In the genomic region with DNA sequence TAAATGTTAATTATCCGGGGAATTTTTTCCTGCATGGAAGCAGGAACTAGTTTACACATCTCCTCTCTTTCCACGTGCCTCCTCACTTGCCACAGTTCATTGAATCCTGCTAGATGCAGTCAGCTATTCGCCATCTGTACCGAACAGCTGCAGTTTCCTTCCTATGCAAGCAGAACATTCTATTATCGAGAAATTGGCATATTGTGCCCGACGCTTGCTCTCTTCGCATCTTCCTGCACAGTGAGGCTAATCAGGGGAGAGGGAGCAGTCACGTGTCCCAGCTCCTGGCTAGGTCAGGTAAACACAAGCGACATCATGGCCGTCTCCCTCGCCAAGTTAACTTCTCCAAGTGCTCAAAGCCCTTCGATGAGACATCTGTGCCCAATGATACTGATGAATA, we compare ENCODE assay signal across 11 mouse cellular contexts. TPM values are rescaled to one million over a fixed set of nuclear protein-coding genes. Genes with fewer than 3 reads are reported as not detected.
DNase-seq lines count a peak whose midpoint lies in the region; ATAC-seq lines count a peak whose summit lies in the region.
"Had no signal": no experiment of that assay in that cellular context is flagged by ENCODE, and none has a peak within 500 bp of the region (broad histone marks: within the 10 kb centered on the region; RNA-seq: fewer than 3 reads in every experiment).

No protein-coding gene starts in this region.

- peaks cover 33% of the 10 kb centered on the region for H3K9me3 ChIP-seq in megakaryocyte, embryonic 14.5 days
- H3K9me3 ChIP-seq: heart, embryonic 12.5 days had no signal

- DNase-seq in cerebellum, postnatal 10 days = peak; percentile 46 to 49
- no peak for DNase-seq in cerebellum, adult 11 months
- peak; percentile 85 for DNase-seq in layer of hippocampus, adult 9-11 months
- DNase-seq in right cerebral cortex, adult 2 months (ENCODE audit: low spot score in 2 of 2) = peak; percentile 33 to 40
- no peak for DNase-seq in embryo, embryonic 9.5 days (ENCODE audit: extremely low spot score)
- no peak for DNase-seq in embryo, embryonic 10.5 days (ENCODE audit: low spot score)
- DNase-seq: thymus, postnatal 25 days had no signal

- peaks cover 21% of the 10 kb centered on the region for H3K4me1 ChIP-seq in megakaryocyte, embryonic 14.5 days

- peaks cover 10% of the 10 kb centered on the region for H3K27me3 ChIP-seq in megakaryocyte, embryonic 14.5 days (replicated peaks)
- H3K27me3 ChIP-seq: heart, embryonic 12.5 days had no signal

- no peaks in the 10 kb centered on the region for H3K36me3 ChIP-seq in megakaryocyte, embryonic 14.5 days (replicated peaks; ENCODE audit: low read length)
- H3K36me3 ChIP-seq: heart, embryonic 12.5 days had no signal

- no peak for ATAC-seq in megakaryocyte, adult 5-6 weeks (ENCODE audit: poor library complexity, severe bottlenecking)

- peak overlapping the region; percentile 52 for H3K4me3 ChIP-seq in megakaryocyte, embryonic 14.5 days (replicated peaks)
- H3K4me3 ChIP-seq: heart, embryonic 12.5 days; myocyte had no signal

RNA-seq across cellular contexts. Expression of a gene that starts 31.0 kb away (rescaled TPM):
- 3.1 and 14.8 TPM in 2 replicates for polyA plus RNA-seq in megakaryocyte, embryonic 14.5 days (2012; ENCODE audit: insufficient read depth, low replicate concordance)
- 5.3 and 7.5 TPM in 2 replicates for total RNA-seq in megakaryocyte, adult 5-6 weeks (2015)
- total RNA-seq in megakaryocyte, adult 5-6 weeks (2017) = 4.3 and 7.4 TPM in 2 replicates

RNA-seq across cellular contexts. Expression of a gene that starts 52.0 kb away (rescaled TPM):
- 19.8 and 52.4 TPM in 2 replicates for polyA plus RNA-seq in megakaryocyte, embryonic 14.5 days (2012; ENCODE audit: insufficient read depth, low replicate concordance)
- 0.98 and 2.9 TPM in 2 replicates for total RNA-seq in megakaryocyte, adult 5-6 weeks (2015)
- total RNA-seq in megakaryocyte, adult 5-6 weeks (2017) = 3.0 and 4.6 TPM in 2 replicates

Comparison
In these comparisons a context has a peak if more than half of its experiments do, and no peak if none do; other contexts are left out.
1. DNase-seq: peak in cerebellum, postnatal 10 days (2 of 2), layer of hippocampus, adult 9-11 months (single experiment) and right cerebral cortex, adult 2 months (2 of 2); none in cerebellum, adult 11 months (single experiment), embryo, embryonic 9.5 days (single experiment) and embryo, embryonic 10.5 days (single experiment).